Mouse (Mus musculus) heart, adult 2 months (tissue): Measurements from ENCODE around the gene Zfand5. TPM values are rescaled to one million over a fixed set of nuclear protein-coding genes. Genes with fewer than 3 reads are reported as not detected.
"Not testable (repeated sequence)": the region's sequence is repeated elsewhere in the genome, so short reads cannot be mapped to it uniquely, and the experiment has no call there.

ENCODE experiments used
- DNase-seq, 2 experiments: peaks; one replicate each; pipeline ENCODE4 v3.0.0; 2021
- H3K27ac ChIP-seq: fragments of 200-600 bp; 2 replicates; pipeline ENCODE4 v1.8.1; 2022
- H3K27me3 ChIP-seq: fragments of 200-500 bp; 2 replicates; pipeline ENCODE4 v1.6.1; 2012; ENCODE audit warnings: mild to moderate bottlenecking, low read length, inconsistent platforms, mixed read lengths; ENCODE audit not compliant: control insufficient read depth, insufficient read depth
- H3K36me3 ChIP-seq: fragments of 200-500 bp; 2 replicates; pipeline ENCODE4 v1.6.1; 2012; ENCODE audit warnings: low read length, inconsistent platforms; ENCODE audit not compliant: control insufficient read depth, insufficient read depth
- H3K4me1 ChIP-seq: fragments of 200-500 bp; 2 replicates; pipeline ENCODE4 v1.6.1; 2011; ENCODE audit warnings: low read length; ENCODE audit not compliant: control insufficient read depth, insufficient read depth
- H3K4me3 ChIP-seq: fragments of 200-600 bp; 2 replicates; pipeline ENCODE4 v1.8.1; 2022
- H3K79me2 ChIP-seq: fragments of 200-500 bp; replicated peaks from 2 replicates; pipeline ENCODE4 v1.6.1; 2012; ENCODE audit warnings: mild to moderate bottlenecking, inconsistent platforms, low read length, moderate library complexity, mixed read lengths; ENCODE audit not compliant: control insufficient read depth, insufficient read depth
- H3K9ac ChIP-seq: fragments of 200-500 bp; 2 replicates; pipeline ENCODE4 v1.6.1; 2012; ENCODE audit warnings: low read depth, mild to moderate bottlenecking, control low read depth, inconsistent platforms, low read length, mixed read lengths
- CTCF ChIP-seq: fragments of 200-600 bp; IDR thresholded peaks from 2 replicates; pipeline ENCODE4 v1.8.1; 2022; ENCODE audit warnings: antibody characterized with exemption, mild to moderate bottlenecking, moderate library complexity
- EP300 ChIP-seq: fragments of 200-500 bp; IDR thresholded peaks from 2 replicates; pipeline ENCODE4 v1.6.1; 2011; ENCODE audit warnings: low read depth, low read length, control low read depth; ENCODE audit not compliant: insufficient read depth
- POLR2A ChIP-seq: fragments of 200-500 bp; IDR thresholded peaks from 2 replicates; pipeline ENCODE4 v1.6.1; 2011; ENCODE audit warnings: mild to moderate bottlenecking, low read depth, low read length, control low read depth; ENCODE audit not compliant: insufficient read depth
- WGBS: fragments of 180-500 bp; shearing (Covaris S2); methylation state at CpG from one replicate; pipeline ENCODE4 v1.1.7; 2018; 5-methylcytosine and 5-hydroxymethylcytosine counted together
- intact Hi-C: fragments of 180-260 bp; cut with DNase I; formaldehyde crosslinking; loops from one replicate; pipeline ENCODE4 v1.15.1; 2025
- long read RNA-seq: library from polyadenylated mRNA; stranded (forward); transcript quantifications from one replicate; pipeline ENCODE4 v2.0.0, GENCODE M21; 2021
- polyA plus RNA-seq: library from polyadenylated mRNA; depleted of rRNA; stranded (reverse); fragments of >200 nt; gene quantifications from 2 replicates; pipeline ENCODE4 v1.2.3, GENCODE M21; 2012; rRNA removed
- total RNA-seq, 2 experiments: library from RNA; stranded (reverse); gene quantifications; 2 replicates each; pipeline ENCODE4 v1.2.3; 2021

The Zfand5 gene
- 100 to 1,000 TPM; 114 to 131 TPM for total RNA-seq
- polyA plus RNA-seq = 27.4 and 66.6 TPM in 2 replicates
- long read RNA-seq, full-length matches to known transcripts = 126 of 136 reads
- long read RNA-seq, partial matches to known transcripts = 1 of 136 reads
- long read RNA-seq, other reads (novel, unspliced or antisense) = 9 of 136 reads

DNA sequence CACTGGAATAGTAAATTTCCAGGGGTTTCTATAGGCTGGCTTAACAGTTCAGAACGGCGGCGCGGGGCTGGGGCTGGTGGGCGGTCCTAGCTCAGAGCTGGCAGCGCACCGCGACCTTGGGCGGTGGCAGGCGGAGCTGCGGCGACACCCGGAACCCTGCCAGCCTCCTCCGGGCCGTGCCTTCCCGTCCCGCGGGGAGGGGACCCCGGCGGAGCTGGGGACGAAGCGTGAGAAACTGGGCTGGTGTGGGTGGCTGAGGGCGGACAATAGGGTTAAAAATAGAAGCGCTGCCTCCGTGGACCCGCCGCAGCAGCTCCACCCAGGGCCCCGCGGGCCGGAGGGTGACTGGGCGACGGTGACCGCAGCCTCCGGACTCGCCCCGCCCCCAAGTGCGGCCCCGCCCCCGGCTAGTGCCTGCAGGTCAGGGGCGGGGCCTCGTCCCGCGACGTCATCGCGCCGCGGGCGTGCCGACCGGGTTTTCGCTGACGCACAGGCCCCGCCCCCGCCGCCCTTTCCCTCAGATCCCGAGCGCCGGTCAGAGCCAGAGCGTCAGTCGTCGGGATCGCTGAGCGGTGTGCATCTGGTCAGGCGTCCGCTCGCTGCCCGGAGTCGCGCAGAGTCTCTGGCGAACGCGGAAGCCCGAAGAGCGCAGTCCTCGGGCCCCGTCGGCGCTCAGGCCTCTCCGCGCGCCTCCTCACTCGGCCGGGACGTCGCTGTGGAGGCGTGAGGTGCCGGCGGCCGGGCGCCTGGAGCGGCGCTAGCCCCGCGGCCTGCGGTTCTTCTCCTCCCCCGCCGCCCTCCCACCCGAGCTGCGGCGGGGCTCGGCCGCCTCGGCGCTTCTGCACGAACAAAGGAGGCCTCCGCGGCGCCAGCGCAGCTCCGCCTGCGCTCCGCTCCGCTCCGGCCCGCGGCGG is at the start of gene Zfand5:
Gene Zfand5, plus strand, starts transcription at position 538 of the 914 bp plus-strand sequence.
- peak; percentile 99 for TF ChIP-seq POLR2A
- TF ChIP-seq EP300 = peak; percentile 78
- no peak for TF ChIP-seq CTCF
- H3K36me3 ChIP-seq = peaks cover 11% of the 10 kb centered on the region
- no peaks in the 10 kb centered on the region; the same call in 1 of the 2 replicates for H3K79me2 ChIP-seq
- H3K4me1 ChIP-seq = peaks cover 1% of the 10 kb centered on the region
- peak within 1 kb of the TSS; percentile 86 for H3K4me3 ChIP-seq
- peak within 1 kb of the TSS; percentile 96 for H3K9ac ChIP-seq
- H3K27ac ChIP-seq = peak within 1 kb of the TSS; percentile 96
- DNase-seq = peak; percentile 100
- no peaks in the 10 kb centered on the region for H3K27me3 ChIP-seq
- WGBS = under 1% methylated on average over 118 of the region's 118 CpGs
- intact Hi-C loops = loop anchor here (2.0 to 5.0 kb wide), 4 partner anchors 97 to 233 kb away; partner anchors contain the start of gene Gda

DNA sequence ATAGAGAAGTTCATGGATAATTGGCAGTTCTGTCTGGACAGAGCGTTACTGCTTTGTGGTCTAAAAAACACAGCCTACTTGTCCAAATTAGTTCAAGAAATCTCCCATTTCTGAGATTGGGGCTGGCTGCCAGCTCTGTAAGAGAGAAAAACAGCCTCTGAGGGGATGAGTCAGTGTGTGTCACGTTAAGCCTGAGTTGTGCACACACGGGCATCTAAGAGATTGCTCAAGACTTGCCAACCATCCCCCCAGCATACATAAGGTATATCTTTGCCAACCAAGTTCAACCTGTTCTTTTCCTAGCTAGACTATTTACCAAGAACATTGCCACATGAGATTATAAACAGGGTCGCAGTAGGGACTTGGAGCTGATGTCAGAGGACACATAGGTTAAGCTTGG is 44.9 kb upstream of the Zfand5 start:
- H3K4me1 ChIP-seq = no peaks in the 10 kb centered on the region
- intact Hi-C loops = no loop called here
- H3K9ac ChIP-seq = no peak overlapping the region
- WGBS = 54% methylated on average over 4 of the region's 4 CpGs
- no peak for TF ChIP-seq CTCF
- TF ChIP-seq POLR2A = no peak
- no peak for TF ChIP-seq EP300
- H3K36me3 ChIP-seq = no peaks in the 10 kb centered on the region
- no peaks in the 10 kb centered on the region for H3K27me3 ChIP-seq
- H3K4me3 ChIP-seq = no peak overlapping the region
- H3K79me2 ChIP-seq = no peaks in the 10 kb centered on the region
- DNase-seq = peak; percentile 17 to 28
- no peak overlapping the region for H3K27ac ChIP-seq

- TF ChIP-seq POLR2A (no peak), EP300 (no peak), CTCF (no peak)
- no peak overlapping the region for H3K27ac ChIP-seq
- no peak overlapping the region for H3K9ac ChIP-seq
- intact Hi-C loops = no loop called here
- H3K4me1 ChIP-seq = no peaks in the 10 kb centered on the region
- no peak for DNase-seq
- no peaks in the 10 kb centered on the region for H3K79me2 ChIP-seq
- no peaks in the 10 kb centered on the region for H3K27me3 ChIP-seq
- WGBS = 49% methylated on average over 2 of the region's 2 CpGs
- no peak overlapping the region for H3K4me3 ChIP-seq
- H3K36me3 ChIP-seq = no peaks in the 10 kb centered on the region
These were observed 44.3 kb upstream of the Zfand5 start for GRCm38 (mm10) chr19:21227754-21228153.

GRCm38 (mm10) chr19:21248730-21249129 is 23.3 kb upstream of the Zfand5 start:
- DNase-seq, H3K4me3 ChIP-seq, H3K27ac ChIP-seq, H3K4me1 ChIP-seq, H3K36me3 ChIP-seq, intact Hi-C loops, H3K9ac ChIP-seq, H3K27me3 ChIP-seq, H3K79me2 ChIP-seq: not testable (repeated sequence)
- 68% methylated on average over 2 of the region's 2 CpGs for WGBS

DNA sequence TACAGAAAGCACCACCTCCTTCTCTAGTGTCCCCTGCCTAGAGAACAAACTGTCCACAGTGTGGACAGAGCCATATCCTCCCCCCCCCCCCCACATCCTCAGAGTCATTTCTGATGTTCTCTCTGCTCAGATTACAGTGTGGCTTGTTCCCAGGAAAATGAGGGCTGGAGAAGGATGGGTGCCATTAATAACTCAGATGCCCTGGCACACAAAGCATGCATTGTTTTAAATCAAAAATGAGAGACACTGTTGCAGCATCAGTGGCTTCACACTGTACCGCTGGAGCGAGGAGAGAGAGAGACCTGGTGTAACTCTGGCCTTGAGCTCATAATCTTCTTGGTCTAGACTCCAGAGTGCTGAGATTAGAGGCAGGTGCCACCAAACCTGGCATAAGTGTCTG is 18.2 kb upstream of the Zfand5 start:
- Histone ChIP-seq H3K79me2 (no peaks in the 10 kb centered on the region), H3K9ac (no peak overlapping the region), H3K27me3 (no peaks in the 10 kb centered on the region), H3K36me3 (no peaks in the 10 kb centered on the region), H3K27ac (no peak overlapping the region), H3K4me1 (no peaks in the 10 kb centered on the region), H3K4me3 (no peak overlapping the region)
- TF ChIP-seq CTCF = no peak
- TF ChIP-seq EP300 = no peak
- no peak for TF ChIP-seq POLR2A
- intact Hi-C loops = no loop called here
- no peak for DNase-seq
- WGBS = 75% methylated on average over 2 of the region's 2 CpGs

DNA sequence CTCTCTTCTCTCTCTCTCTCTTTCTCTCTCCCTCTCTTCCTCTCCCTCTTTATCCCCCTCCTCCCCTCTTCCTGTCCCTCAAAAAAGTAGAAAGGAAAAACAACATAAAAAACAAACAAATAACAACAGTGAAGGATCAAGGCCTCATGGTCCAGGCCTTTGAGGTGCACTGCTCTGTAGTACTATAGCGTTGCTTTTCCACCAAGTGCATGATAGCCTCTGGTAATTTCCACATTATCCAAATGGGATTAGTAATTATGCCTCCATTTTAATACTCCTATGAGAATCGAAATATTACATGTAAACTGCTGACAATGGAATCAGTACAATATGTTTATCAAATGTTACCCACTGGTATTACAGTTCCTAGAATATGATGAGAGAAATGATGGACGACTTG is 16.2 kb upstream of the Zfand5 start:
- Histone ChIP-seq H3K36me3 (no peaks in the 10 kb centered on the region), H3K27me3 (no peaks in the 10 kb centered on the region), H3K79me2 (no peaks in the 10 kb centered on the region), H3K4me1 (no peaks in the 10 kb centered on the region), H3K27ac (no peak overlapping the region), H3K4me3 (no peak overlapping the region), H3K9ac (no peak overlapping the region)
- TF ChIP-seq CTCF (no peak), POLR2A (no peak), EP300 (no peak)
- intact Hi-C loops = no loop called here
- no peak for DNase-seq
- WGBS = 77% methylated on average over 3 of the region's 3 CpGs
